Mouse (Mus musculus) spleen, adult 18-20 months (tissue): ENCODE measurements around the gene Fam43a.
A peak's percentile ranks its signal among the peaks of the same experiment; 100 is the strongest.

Experiments used
- DNase-seq, 2 experiments: peaks; one replicate each; pipeline ENCODE4 v3.0.0; 2022; ENCODE audit warnings: mixed read lengths in 2 of 2

Fam43a gene

DNA sequence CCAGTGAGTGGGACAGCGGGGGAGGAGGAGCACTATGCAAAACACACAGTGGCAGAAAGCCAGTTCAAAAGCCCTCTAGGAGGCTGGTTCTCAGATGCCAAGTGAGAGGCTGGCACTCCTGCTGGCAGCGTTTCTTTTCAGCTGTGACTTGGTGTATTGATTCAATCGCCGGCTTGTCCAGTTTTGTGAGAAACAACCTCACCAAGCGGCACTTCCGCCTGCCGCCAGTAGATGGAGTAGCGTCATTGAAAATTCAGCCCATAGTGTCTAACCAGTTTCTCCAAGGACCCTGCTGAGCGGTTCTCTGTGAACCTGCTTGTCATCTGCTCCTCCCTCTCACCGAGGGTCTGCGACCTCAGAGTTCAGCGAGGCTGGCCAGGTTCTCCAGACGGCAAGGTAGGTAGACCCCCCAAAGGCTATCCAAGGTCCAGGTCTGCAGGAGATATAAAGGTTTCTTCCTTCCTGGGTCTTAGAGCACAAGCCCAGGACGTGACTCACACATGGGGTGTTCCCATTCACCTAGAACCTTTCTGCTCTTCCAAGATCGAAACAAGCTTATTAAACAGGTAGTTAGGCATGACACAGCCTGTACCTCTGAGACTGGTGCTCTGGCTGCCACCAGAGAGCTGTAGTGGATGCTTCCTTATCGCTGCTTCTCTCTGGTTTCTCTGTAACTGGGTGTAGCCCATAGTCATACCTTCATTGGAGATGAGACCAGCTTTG is 2.4 kb upstream of the Fam43a start:
- DNase-seq: peak; percentile 73 to 91

DNA sequence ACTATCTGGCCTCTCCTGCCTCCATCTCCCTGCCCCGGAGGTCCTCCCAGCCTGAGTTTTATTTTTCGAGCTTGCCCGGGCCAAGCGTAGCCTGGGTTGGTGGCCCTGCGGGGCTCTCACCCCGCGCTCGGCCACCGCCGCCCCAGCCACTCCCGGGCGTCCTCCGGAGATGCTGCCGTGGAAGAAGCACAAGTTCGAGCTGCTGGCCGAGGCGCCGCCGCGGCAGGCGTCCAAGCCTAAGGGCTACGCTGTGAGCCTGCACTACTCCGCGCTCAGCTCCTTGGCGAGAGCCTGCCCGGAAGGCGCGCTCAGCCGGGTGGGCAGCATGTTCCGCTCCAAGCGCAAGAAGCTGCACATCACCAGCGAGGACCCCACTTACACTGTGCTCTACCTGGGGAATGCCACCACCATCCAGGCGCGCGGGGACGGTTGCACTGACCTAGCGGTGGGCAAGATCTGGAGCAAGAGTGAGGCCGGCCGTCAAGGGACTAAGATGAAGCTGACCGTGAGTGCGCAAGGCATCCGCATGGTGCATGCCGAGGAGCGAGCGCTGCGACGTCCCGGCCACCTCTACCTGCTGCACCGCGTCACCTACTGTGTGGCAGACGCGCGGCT is 1.0 kb downstream of the Fam43a start:
- peak; percentile 45 to 58 for DNase-seq

DNA sequence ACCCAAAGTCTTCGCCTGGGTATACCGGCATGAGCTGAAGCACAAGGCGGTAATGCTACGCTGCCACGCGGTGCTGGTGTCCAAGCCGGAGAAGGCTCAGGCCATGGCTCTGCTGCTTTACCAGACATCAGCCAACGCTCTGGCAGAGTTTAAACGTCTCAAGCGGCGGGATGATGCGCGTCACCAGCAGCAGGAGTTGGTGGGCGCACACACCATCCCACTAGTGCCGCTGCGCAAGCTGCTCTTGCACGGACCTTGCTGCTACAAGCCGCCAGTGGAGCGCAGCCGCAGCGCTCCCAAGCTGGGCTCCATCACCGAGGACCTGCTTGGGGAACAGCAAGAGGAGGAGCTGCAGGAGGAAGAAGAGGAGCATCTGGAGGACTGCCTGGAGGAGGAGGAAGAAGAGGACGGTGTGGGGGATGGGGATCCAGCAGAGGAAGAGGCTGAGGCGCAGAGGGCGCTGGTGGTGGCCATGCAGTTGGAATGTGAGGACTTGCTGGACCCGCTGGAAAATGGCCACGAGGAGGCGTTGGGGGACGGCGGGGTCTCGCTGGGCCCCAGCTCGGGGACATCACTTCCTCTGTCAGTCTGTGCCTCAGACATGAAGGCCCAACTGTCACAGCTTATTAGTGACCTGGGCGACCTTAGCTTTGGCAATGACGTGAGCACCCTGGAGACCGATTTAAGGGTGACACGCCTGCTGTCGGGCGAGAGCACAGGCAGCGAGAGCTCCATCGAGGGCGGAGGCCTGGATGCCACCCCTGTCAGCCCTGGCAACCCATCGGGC is 1.7 kb downstream of the Fam43a start:
- DNase-seq: peak; percentile 57 to 63

DNA sequence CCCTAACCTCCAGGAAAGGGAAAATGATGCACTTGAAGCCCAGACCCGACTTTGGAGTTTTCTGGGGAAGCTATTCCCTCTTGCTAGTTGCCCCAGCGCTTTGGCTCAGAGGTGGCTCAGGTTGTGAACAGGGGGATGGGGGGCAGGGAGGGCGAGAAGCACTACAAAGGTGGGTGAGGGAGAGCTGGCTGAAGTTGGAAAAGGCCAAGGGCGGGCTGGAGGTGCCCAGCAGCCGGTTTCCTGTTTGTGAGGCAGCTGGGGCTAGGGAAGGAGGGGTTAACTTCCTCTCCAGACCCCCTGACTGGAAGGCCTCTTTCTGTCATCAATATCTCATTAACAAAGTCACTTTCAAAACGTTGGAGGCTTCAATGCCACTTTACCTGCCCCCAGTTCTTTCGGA is 2.4 kb downstream of the Fam43a start:
- no peak for DNase-seq

DNA sequence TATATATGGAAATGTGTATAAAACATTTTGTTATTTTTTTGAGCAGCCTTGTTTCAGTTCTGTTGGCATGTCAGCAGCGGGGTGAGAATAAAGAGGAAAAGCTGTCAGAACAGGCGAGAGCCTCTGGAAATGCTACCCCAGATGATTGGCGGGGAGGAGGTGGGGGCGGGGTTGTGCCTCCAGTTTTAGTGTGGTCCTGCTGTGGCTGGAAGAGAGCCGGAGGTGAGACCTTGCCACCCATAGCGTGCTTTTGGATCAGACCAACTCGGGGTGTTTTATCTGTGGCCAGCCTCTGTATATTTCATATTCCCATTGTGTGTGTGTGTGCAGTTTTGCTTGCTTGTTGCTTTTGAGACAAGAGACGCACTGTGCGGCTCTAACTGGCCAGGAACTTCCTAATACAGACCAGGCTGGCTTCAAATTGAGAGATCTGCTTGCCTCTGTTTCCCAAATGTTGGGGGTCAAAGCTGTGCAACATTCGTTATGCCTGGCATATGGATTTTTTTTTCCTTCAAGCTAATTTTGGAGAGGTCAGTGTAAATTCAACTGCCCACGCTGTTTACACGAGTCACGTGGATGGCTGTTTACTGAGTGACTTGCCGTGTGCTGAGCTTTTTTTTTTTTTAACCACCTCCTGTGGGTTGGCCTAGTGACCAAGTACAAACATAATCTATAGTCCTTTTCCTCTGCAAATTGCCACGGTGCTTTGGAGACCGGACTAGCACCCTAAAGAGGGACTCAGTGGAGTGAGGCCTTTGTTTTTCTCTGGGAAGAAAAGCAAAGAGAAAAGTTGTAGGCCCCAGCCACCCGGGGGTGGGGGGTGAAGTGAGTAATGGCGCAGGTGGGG is 3.4 kb downstream of the Fam43a start:
- no peak for DNase-seq

DNA sequence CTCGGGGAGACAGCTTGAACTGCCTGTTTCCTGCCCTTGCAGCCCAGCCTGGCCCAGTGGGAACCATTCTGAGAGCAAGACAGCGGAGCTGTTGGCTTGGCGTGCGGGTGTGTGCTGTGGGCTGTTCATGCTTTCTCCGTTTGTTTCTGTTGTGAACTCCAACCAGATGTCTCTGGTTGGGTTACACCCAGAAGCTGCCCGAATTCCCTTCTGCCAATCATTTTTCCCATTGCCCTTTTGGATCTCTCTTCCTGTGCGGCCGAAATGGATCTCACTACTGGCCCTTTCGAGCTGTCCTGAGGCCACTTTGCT is 4.0 kb downstream of the Fam43a start:
- DNase-seq: no peak

DNA sequence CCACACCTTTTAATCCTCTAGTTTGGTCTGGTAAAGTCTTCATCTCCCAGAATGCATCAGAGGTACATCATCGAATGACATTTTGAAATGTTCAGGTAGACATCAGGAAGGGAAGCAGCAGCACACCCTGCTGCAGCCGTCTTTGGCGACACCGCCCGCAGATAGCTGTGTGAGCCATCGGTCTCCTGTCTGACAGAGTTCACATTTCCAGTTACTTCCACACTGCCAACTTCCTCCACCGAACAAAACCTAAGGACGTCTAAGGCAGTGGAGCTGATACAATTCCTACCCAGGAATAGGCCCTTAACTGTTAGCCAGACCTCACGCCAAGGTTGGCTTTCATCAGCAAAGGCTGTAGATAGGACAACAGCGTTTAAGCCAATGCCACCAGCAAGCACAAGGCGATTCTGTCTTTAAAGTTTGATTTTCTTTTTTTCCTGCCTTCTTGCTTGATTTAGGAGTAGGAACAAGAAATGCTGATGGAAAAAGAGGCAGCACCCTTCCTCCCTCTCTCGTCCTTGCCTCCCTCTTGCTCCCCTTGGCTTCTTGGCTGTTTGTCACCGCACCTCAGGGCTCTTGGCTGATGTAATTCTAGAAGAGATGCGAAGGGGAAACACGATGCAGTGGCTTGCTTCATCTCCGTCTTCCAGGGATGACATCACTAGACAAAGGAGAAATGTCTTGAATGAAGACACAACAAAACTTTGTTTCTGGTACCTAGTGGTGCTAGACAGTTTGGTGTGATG is 4.7 kb downstream of the Fam43a start:
- DNase-seq: no peak

DNA sequence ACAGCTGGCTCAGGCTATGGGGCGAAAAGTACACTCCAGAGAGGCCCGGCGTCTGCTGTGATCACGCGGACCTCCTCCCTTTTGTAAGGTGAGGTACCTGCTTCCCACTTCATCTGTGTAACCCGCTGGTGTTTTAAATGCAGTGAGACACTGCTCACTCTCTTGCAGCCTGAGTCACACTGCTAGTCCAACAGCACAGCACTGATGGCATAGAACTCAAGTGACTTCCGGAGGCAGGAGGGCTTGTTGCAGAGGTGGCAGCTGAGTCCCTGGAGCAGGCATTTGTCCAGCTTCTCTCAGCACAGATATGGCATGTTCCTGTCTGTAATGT is 5.2 kb downstream of the Fam43a start:
- no peak for DNase-seq

DNA sequence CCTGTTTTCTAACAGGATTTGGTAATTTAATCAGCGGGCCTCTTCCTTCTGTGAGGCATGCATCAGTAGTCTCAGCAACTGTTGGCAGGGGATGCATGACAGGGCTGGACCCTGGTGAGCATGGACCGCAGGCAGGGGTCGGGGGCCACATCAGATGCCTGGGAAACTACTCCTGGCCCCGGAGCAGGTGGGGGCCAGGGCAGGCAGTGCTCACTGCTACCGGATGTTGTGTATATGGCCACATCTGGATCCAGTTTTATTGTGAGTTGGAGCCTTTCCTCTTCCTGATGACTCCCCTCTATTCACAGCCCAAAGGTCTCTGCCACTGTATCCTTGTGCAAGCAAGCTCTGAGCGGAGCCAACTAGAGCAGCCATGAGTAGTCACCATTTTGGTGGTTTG is 6.0 kb downstream of the Fam43a start:
- DNase-seq: no peak

DNA sequence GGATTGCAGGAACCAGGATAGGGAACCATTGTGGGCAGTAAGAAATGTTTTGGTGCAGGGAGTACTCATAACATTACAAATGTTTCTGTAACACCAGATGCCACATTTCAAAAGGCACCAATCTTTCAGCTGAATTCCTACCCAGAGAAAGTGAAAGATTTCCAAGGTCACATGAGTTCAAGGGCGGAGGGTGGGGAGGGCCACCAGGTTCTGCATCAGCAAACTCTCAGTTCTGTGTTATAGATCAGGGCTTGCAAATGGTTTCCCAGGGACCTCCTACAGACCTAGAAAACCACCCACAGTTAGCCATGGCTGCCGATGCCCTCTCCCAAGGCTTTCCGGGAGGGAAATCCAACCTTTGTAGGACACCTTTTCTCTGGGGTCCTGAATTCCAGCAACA is 8.3 kb downstream of the Fam43a start:
- DNase-seq: peak; percentile 48

DNA sequence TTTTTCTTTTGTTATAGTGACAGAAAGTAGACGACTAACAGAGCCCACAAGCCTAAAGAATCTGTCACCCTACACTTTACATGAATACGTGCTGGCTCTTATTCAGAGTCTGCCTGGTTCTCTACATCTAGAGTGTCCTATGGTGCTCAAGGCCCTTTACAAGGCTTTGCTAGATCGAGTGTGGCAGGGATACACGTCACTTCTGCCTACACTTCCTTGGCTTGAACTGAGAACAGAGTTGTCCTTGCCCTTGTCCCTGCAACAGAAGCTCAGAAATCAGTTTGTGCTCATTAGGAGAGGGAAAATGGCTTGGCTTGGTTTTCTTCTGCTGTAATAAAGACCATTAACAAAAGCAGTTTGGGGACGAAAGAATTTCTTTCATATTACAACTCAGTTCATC is 11.8 kb downstream of the Fam43a start:
- DNase-seq: no peak

DNA sequence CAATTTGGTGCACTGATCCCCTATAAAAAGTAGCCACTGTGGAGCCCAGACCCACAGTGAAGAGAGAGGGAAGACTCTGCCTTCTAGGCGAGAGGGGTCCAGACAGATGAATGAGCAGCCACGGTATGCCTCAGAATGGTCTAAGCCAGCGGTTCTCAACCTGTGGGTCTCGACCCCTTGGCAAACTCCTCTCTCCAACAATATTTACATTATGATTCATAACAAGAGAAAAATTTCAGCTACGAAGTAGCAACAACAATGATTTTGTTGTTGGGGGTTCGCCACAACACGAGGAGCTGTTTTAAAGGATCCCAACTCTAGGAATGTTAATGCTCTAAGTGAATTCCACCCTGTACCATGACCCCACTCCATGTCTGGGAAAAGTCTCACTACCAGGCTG is 13.6 kb downstream of the Fam43a start:
- no peak for DNase-seq

DNA sequence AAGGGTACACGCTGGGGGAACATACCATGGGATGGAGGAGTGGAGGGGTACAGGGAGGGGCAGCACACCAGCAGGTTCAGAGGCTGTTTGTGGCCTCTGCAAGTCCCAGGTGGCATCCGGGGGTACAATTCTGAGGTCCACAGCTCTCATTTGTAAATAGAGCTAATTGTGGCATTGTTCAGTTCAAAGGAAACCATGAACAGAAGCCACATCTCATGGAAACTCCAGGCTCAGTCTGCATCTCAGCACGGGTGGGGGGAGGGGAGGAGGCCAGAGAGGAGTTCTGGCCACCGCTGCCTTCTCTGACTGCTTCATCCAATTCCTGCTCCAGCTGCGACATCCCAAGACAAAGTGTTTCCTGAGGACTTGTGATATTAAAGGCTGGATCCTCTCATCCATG is 14.6 kb downstream of the Fam43a start:
- DNase-seq: no peak

DNA sequence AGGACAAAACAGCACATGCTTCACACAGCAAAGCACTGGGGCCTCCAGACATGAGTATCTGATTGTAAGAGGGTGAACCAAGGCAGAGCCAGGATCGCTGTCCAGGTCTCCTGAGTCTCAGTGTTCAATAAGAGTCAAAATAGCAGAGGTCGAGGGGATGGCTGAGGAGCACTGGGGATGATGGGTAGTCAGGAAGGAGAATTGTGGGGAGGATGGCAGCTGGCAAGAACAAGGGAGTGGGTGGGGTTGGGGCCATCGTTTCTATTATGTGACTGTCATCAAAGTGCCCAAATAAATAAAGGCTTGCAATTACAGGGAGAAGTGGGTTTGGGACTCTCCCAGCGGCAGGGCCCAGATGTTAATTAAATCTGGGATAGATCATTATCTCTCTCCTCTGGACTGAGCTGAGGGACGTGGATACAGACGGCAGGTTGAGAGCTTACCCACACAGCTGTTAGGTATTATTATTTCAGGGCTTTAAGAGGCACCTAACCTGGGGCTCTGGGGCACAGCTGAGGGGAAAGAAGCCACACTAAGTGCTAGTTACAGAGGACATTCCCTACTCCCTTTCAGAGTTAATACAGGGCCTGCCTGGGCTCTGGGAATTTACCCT is 15.3 kb downstream of the Fam43a start:
- DNase-seq: no peak

DNA sequence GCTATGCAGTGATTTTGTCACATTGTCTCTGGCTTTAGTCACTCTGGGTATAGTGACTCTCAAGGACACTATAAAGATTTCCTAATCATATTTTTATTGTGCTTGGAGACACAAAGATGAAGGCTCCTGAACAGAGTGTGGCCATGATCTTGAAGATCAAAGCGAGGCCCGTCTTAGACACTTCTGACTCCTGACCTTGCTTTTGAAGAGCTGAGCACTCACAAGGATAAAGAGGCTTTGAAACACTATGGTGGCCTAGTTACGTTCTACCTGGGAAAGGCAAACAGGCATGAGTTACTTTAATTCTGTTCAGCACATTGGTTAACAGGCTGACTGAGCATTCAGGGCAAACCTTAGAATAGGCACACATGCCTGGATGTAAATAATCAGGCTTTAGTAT is 16.8 kb downstream of the Fam43a start:
- no peak for DNase-seq

DNA sequence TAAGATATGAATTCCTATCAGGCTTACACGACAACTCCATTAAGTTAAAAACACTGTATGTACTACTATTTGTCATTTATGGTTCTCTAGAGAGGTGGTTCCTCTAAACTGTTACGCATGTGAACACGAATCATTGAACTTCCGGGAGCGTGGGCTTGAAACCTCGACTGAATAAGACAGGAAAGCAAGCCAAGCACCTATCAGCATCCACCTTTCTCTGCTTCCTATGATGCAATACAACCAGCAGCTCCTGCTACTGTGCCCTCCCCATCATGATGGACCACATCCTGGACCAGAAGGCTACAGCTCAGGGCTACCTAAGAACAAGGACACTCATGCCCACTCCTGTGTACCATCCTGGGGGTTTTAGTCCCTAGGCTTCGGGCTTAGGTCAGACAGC is 24.1 kb downstream of the Fam43a start:
- no peak for DNase-seq

DNA sequence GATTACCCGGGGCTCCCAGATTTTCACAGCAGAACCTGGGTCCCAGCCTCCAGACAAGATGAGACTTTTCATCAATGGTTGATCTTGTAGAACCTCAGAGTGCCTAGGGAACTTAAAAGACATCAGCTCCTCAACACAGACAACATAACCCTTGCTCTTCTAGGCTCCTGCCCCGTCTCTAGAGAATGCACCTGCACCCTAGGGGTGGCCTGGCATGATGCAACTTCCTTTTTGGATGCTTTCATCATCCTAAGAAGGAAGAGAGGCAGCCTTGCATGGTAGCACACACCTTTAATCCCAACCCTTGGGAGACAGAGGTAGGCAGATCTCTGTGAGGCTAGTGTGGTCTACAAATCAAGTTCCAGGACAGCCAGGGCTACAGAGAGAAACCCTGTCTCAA is 25.1 kb downstream of the Fam43a start:
- no peak for DNase-seq

DNA sequence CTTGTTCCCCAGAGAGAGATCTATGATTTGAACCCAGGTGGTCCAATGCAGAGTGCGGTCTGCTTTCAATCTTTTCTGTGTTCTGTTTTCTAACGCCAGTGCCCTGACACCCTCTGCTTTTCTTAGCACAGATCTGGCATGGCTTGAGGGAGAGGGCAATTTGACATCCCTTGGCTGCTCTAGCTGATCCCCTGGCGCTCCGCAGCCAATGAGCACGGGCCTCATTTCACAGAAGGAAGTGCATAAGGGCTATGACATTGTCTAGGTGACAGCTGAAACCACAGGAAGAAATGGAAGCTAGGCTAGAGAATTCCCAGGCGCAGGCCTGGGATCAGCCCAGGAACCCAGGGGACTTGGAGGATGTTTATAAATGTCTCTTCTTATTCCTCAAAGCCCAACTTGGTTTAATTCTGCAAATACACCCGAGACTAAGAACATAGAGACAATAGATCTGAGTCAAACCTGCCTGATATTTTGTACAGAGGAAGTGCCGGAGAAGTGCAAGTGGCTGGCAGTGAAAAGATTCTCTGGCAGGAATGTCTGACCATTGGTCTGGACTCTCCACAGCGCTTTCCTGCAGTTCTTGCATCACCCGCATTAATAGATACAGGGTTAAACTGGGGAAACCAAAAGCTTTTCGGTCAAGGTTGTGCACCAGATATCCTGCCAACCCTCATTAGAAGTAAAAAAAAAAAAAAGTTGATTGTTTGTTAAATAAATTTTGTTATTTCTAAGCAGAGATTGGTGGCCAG is 28.2 kb downstream of the Fam43a start:
- DNase-seq: no peak

DNA sequence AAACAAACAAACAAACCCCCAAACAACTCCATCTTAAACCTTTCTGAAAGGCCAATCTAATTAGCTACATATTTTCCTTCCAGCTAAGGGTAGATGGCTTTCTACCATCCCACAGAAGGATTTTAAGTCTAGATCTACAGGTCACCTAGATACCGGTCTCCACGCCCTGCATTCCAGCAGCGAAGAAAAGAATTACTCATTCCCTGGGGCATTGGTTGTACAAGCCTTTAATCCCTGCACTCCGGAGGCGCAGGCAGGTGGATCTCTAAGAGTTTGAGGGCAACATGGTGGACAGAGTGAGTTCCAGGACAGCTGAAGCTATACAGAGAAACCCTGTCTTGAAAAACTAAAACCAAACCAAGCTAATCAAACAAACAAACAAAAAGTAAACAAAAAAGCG is 28.9 kb downstream of the Fam43a start:
- DNase-seq: no peak

DNA sequence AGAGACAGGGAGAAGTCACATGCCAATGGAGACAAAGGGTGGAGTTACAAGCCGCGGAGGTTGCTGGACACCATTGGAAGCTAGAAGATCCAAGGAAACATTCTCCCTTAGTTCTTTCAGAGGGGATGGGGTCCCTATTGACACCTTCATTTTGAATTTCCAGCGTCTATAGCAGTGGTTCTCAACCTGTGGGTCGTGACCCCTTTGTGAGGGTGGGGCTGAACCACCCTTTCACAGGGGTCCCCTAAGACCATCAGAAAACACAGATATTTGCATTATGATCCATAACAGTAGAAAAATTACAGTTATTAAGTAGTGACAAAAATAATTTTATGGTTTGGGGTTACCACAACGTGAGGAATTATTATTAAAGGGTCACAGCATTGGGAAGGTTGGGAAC is 30.0 kb downstream of the Fam43a start:
- DNase-seq: no peak

DNA sequence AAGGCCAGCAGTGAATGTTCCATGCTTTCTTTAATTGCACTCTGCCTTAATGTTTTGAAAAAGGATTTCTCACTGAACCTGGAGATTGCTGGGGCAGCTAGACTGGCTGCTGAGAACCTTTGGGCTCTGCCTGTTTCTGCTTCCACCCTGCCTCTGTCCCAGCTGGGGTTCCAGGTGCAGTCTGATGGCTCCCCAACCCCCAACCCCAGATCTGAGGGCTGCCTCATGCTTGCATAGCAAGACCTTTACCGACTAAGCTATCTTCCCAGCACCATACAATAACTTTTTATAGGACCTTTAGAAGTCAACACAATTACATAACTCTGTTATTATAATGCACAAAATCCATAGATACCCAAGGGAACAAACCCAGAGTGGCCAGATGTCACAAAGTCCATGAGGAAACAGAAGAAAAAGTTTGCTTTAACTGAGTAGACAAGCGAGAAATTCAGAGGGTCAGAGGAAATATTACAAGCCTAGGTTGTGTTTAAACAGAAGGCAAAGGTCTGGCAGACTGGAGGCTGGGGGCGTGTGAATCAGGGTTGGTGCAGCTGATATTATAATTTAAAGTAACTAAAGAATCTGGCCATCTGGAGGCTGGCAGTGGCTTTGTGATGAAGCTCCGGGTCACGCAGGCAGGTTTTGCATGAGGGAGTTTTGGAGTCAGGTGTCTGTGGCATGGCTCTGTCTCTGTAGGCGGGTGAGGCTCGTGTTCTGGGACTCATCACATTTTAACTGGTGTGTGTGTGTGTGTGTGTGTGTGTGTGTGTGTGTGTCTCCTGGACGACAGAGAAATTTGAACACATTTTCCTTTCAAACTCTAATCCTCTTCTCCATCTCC is 34.6 kb downstream of the Fam43a start:
- DNase-seq: no peak
